15 mouse cellular contexts compared by ENCODE assay signal in genomic region chr1:170963087-170963486, GRCm38 (mm10). TPM values are rescaled to one million over a fixed set of nuclear protein-coding genes. Genes with fewer than 3 reads are reported as not detected.
DNase-seq lines count a peak whose midpoint lies in the region; ATAC-seq lines count a peak whose summit lies in the region.
"Had no signal": no experiment of that assay in that cellular context is flagged by ENCODE, and none has a peak within 500 bp of the region (broad histone marks: within the 10 kb centered on the region; RNA-seq: fewer than 3 reads in every experiment).

No protein-coding gene starts in this region.

- peaks cover 17% of the 10 kb centered on the region for H3K4me1 ChIP-seq in kidney, embryonic 15.5 days
- H3K4me1 ChIP-seq: hindbrain, embryonic 10.5 days had no signal

- WGBS in kidney, embryonic 15.5 days: 55% methylated on average over 7 of the region's 7 CpGs
- WGBS in macrophage (ENCODE audit: missing documents): 95% methylated on average over 7 of the region's 7 CpGs

- H3K9me3 ChIP-seq in kidney, embryonic 15.5 days (replicated peaks): no peaks in the 10 kb centered on the region
- H3K9me3 ChIP-seq: hindbrain, embryonic 10.5 days; neural tube, embryonic 13.5 days had no signal

- H3K4me2 ChIP-seq in kidney, embryonic 15.5 days: no peak overlapping the region
- H3K4me2 ChIP-seq: neural tube, embryonic 13.5 days had no signal

- no peaks in the 10 kb centered on the region for H3K36me3 ChIP-seq in kidney, embryonic 15.5 days
- peaks cover 61% of the 10 kb centered on the region for H3K36me3 ChIP-seq in macrophage (ENCODE audit: inconsistent target)
- H3K36me3 ChIP-seq: hindbrain, embryonic 10.5 days; neural tube, embryonic 13.5 days had no signal

- 0 out of 2 replicates have a peak, but pooled peaks have one; percentile 12 for ATAC-seq in kidney, embryonic 15.5 days (replicated peaks; ENCODE audit: low FRiP score)

- H3K9ac ChIP-seq in kidney, embryonic 15.5 days: no peak overlapping the region
- H3K9ac ChIP-seq: neural tube, embryonic 13.5 days had no signal

- peak; percentile 4 for DNase-seq in embryo, embryonic 11 days
- no peak for DNase-seq in embryo, embryonic 10.5 days (ENCODE audit: low spot score)
- no peak for DNase-seq in kidney, adult 18-20 months
- DNase-seq in lung, postnatal 10 days: peak; percentile 9
- DNase-seq in lung, postnatal 25 days (ENCODE audit: low spot score): no peak
- no peak for DNase-seq in cerebellum, adult 18-20 months
- DNase-seq: adrenal gland, adult 8-10 months; right cerebral cortex, postnatal 4 days had no signal

- H3K27ac ChIP-seq in kidney, embryonic 15.5 days: no peak overlapping the region
- H3K27ac ChIP-seq in macrophage: peak overlapping the region; percentile 59; the same call in 1 of the 2 replicates
- H3K27ac ChIP-seq: hindbrain, embryonic 10.5 days; neural tube, embryonic 13.5 days had no signal

- no peak overlapping the region for H3K4me3 ChIP-seq in kidney, embryonic 15.5 days (replicated peaks)
- no peak overlapping the region for H3K4me3 ChIP-seq in macrophage (ENCODE audit: inconsistent target)
- H3K4me3 ChIP-seq: hindbrain, embryonic 10.5 days; neural tube, embryonic 13.5 days had no signal

- H3K27me3 ChIP-seq in kidney, embryonic 15.5 days: no peaks in the 10 kb centered on the region
- H3K27me3 ChIP-seq: neural tube, embryonic 13.5 days had no signal

- peaks cover 13% of the 10 kb centered on the region; the same call in 1 of the 2 replicates for H3K79me2 ChIP-seq in macrophage (ENCODE audit: inconsistent target)

RNA-seq across cellular contexts. Expression of gene Fcgr2b, which starts 13.3 kb away (rescaled TPM):
- 1.8 and 2.8 TPM in 2 replicates for polyA plus RNA-seq in kidney, embryonic 15.5 days (2015; fragmentation: Nextera tagmentation; extraction: Ambion mirVana)
- total RNA-seq in macrophage (2018; cell fraction: chromatin; rRNA removed): 1,000 to 10,000 TPM in 14 of 26 experiments, 100 to 1,000 TPM in 12; 552 to 2,008 (median 1,011) TPM
- 100 to 1,000 TPM; 224 to 730 (median 474) TPM for total RNA-seq in macrophage (2018; cell fraction: cytosol; rRNA removed)
- 1,000 to 10,000 TPM in 21 of 26 experiments, 100 to 1,000 TPM in 5; 780 to 1,818 (median 1,207) TPM for total RNA-seq in macrophage (2018; cell fraction: nucleus; rRNA removed)
- polyA plus RNA-seq in macrophage (2018): 372 to 843 TPM (median 791 TPM) in 3 replicates

RNA-seq across cellular contexts. Expression of gene Fcrla, which starts 35.7 kb away (rescaled TPM):
- polyA plus RNA-seq in kidney, embryonic 15.5 days (2015; fragmentation: Nextera tagmentation; extraction: Ambion mirVana): not detected in 2 replicates
- 1 to 10 TPM in 5 of 26 experiments, under 1 TPM in 4, not detected in 17; 0.58 to 2.7 (median 1.1) TPM for total RNA-seq in macrophage (2018; cell fraction: chromatin; rRNA removed)
- 1 to 10 TPM in 2 of 26 experiments, under 1 TPM in 17, not detected in 7; 0.11 to 1.1 (median 0.52) TPM for total RNA-seq in macrophage (2018; cell fraction: cytosol; rRNA removed)
- total RNA-seq in macrophage (2018; cell fraction: nucleus; rRNA removed): 1 to 10 TPM in 6 of 26 experiments, under 1 TPM in 7, not detected in 13; 0.46 to 4.4 (median 1.00) TPM
- polyA plus RNA-seq in macrophage (2018): 0.26 to 0.79 TPM (median 0.56 TPM) in 3 replicates
- total RNA-seq: common myeloid progenitor, adult 5-6 weeks had no signal
- polyA plus RNA-seq: hindbrain, embryonic 10.5 days; limb, embryonic 11.5 days; neural tube, embryonic 13.5 days had no signal

RNA-seq across cellular contexts. Expression of gene Fcrlb, which starts 50.3 kb away (rescaled TPM):
- polyA plus RNA-seq in kidney, embryonic 15.5 days (2015; fragmentation: Nextera tagmentation; extraction: Ambion mirVana): 0.21 TPM in 1 of 2 replicates, not detected in the other
- total RNA-seq in macrophage (2018; cell fraction: chromatin; rRNA removed): 1 to 10 TPM in 2 of 26 experiments, under 1 TPM in 1, not detected in 23; 0.49 to 6.0 (median 1.0) TPM
- under 1 TPM in 19 of 26 experiments, not detected in 7; 0.11 to 0.67 (median 0.24) TPM for total RNA-seq in macrophage (2018; cell fraction: cytosol; rRNA removed)
- 1 to 10 TPM in 5 of 26 experiments, under 1 TPM in 7, not detected in 14; 0.43 to 5.2 (median 0.76) TPM for total RNA-seq in macrophage (2018; cell fraction: nucleus; rRNA removed)
- 0.47 to 0.68 TPM in 2 of 3 replicates, not detected in the other for polyA plus RNA-seq in macrophage (2018)
- total RNA-seq: adrenal gland, adult 8-10 months; common myeloid progenitor, adult 5-6 weeks had no signal
- polyA plus RNA-seq: hindbrain, embryonic 10.5 days; limb, embryonic 11.5 days; stomach, embryonic 16.5 days had no signal

RNA-seq across cellular contexts. Expression of gene Fcgr4, which starts 55.6 kb away (rescaled TPM):
- 1.2 and 1.3 TPM in 2 replicates for polyA plus RNA-seq in kidney, embryonic 15.5 days (2015; fragmentation: Nextera tagmentation; extraction: Ambion mirVana)
- 10 to 100 TPM in 18 of 26 experiments, 1 to 10 TPM in 8; 2.8 to 51.5 (median 15.7) TPM for total RNA-seq in macrophage (2018; cell fraction: chromatin; rRNA removed)
- total RNA-seq in macrophage (2018; cell fraction: cytosol; rRNA removed): 100 to 1,000 TPM; 164 to 540 (median 249) TPM
- 100 to 1,000 TPM in 12 of 26 experiments, 10 to 100 TPM in 14; 45.3 to 292 (median 97.1) TPM for total RNA-seq in macrophage (2018; cell fraction: nucleus; rRNA removed)
- 192 to 337 TPM (median 269 TPM) in 3 replicates for polyA plus RNA-seq in macrophage (2018)
- polyA plus RNA-seq: neural tube, embryonic 13.5 days had no signal

Comparison
In these comparisons a context has a peak if more than half of its experiments do, and no peak if none do; other contexts are left out.
1. DNase-seq: peak in embryo, embryonic 11 days (single experiment) and lung, postnatal 10 days (single experiment); none in embryo, embryonic 10.5 days (single experiment), kidney, adult 18-20 months (single experiment), lung, postnatal 25 days (single experiment) and cerebellum, adult 18-20 months (0 of 2).
2. RNA of gene Fcgr2b, which starts 13.3 kb away (polyA plus RNA-seq): 372 to 843 TPM in macrophage; 1.8 to 2.8 TPM in kidney, embryonic 15.5 days; every median in the first group is over 10 times any median in the second.